ENCODE assay signal across 14 mouse cellular contexts in the genomic region with DNA sequence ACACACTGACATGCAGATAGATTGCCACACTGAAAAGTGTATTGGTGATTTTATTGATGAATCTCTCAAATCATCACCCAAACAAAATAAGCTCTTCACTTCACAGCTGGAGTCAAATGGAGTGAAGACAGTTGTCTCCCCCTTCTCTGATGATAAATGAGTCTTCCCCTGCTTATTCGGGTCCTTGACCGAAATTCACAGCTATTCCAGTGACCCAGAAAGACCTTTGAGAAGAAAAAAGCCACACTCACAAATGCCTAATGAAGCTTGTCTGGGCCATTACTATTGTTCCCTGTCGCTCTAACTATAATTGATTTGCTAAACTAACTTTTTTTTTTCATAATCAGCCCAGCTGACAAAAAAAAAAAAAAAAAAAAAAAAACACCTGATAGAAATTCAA.
"Had no signal": no experiment of that assay in that cellular context is flagged by ENCODE, and none has a peak within 500 bp of the region (broad histone marks: within the 10 kb centered on the region; RNA-seq: fewer than 3 reads in every experiment).

No protein-coding gene starts in this region.

- H3K27ac ChIP-seq: left cerebral cortex, adult 2 months; limb, embryonic 10.5 days; midbrain, embryonic 10.5 days had no signal

- H3K9me3 ChIP-seq: limb, embryonic 10.5 days; midbrain, embryonic 10.5 days had no signal

- H3K4me1 ChIP-seq: limb, embryonic 10.5 days had no signal

- H3K36me3 ChIP-seq: limb, embryonic 10.5 days; midbrain, embryonic 10.5 days had no signal

- H3K4me2 ChIP-seq: liver, embryonic 11.5 days had no signal

- DNase-seq: kidney, adult 18-20 months; kidney, postnatal 14 days; lung, postnatal 36 days; midbrain, embryonic 14.5 days; right cerebral cortex, postnatal 4 days; spleen, adult 18-20 months; thymus, adult 18-20 months; thymus, postnatal 25 days had no signal

- H3K4me3 ChIP-seq: left cerebral cortex, adult 2 months; limb, embryonic 10.5 days; midbrain, embryonic 10.5 days; myocyte had no signal

- ATAC-seq: lung, postnatal 0 days had no signal
